Mouse (Mus musculus) urinary bladder, postnatal 14 days (tissue): Measurements from ENCODE around the gene Slirp.
"Not testable (repeated sequence)": the region's sequence is repeated elsewhere in the genome, so short reads cannot be mapped to it uniquely, and the experiment has no call there.

Experiments used
- DNase-seq: peaks from one replicate; pipeline ENCODE4 v3.0.0; 2021; ENCODE audit warnings: low spot score

Slirp gene

DNA sequence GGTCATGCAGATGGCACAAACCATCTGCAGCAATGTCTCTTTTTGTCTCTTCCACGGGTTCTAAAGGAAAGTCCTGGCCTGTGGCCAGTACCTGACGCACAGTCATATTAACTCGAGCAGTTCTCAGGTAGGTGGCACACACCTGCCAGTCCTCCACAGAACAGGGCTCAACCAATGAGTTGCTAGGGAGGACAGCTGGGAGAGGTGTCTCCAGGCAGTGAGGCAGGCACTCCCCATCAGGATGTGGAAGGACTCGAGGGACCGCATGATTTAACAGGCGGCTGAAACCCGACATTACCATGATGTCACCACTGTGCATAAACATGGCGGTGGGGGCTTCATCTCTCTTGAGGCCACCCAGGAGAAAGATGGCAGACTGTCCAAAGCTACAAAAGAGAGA lies 14.8 kb upstream of the Slirp start:
- no peak for DNase-seq

DNA sequence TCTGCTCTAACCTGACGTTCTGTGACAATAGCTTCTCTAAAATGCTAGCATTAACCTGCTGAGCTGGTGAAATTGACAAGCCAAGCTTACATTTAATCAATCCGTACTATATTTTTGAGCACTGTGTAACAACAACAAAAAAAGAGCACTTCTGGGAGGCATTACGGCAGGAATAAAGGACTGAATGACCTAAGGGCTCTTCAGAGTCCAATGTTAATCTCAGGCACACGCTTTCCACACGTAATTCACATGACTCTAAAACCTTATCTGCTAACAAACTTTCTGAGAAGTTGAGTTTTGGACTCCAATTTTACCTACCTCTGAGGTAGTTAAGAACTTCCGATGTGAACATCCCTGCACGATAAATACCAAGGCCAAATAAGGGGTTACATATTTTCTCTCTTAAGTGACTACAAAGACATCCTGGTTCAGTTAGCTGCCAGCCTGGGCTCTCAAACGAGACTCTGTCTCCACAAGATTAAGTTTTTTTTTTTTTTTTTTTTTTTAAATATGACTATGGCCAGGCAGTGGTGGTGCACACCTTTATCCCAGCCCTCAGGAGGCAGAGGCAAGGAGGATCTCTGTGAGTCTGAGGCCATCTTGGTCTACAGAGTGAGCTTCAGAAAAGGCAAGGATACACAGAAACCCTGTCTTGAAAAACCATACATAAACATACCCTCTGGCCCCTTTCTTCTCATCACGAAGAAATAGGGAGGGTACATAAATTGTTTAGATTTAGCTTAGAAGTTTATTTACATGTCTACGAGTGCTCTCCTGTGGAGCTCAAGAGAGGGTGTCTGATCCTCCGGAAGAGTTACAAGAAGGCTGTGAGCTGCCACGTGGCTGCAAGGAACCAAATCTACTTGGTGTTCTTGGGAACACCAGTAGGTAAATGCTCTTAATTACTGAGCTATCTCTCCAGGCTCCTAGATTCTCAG lies 1.2 kb upstream of the Slirp start:
- no peak for DNase-seq

DNA sequence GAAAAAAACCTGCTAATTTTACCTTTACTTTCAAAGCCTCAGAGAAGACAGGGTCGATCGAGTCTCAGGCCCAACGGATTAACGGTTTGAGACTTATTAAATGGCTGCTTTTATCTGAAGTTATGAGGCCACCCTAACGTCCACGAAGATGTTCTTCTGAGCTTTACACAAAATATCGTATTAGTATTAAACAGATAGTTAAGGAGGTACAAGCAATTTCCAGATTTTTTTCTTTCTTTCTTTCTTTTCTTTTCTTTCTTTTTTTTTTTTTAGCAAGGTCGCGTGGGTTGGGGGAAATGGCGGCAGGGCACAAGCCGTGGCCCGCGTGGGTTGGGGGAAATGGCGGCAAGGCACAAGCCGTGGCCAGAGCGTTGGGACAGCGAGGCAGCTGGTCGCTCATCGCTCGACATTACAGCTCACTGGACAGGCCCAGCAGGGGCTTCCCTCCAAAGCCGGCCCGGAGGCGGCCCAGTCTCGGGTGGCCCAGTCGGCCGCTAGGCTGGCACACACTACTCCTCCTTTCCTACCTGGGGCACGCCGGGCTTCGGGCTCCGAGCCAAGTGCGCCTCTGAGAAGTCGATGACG lies 489 bp upstream of the Slirp start:
- DNase-seq = no peak

DNA sequence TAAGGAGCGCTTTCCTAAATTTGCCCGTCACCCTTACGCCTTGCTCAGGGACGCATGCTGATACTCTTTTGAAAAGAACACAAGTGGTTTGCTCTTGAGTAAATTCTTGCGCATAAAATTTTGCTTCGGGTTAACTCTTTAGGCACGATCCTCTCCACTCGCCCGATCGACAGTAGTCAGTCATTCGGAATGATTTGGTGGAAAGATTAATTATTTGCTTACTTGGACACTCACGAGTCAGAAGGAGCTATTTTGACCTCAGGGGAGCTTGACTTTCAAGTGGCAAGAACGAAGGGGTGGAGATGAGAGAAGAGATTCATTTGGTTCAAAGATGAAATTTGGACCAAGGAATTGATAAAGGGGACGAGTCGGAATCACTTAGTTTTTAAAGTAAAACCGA lies 515 bp downstream of the Slirp start:
- DNase-seq = no peak

DNA sequence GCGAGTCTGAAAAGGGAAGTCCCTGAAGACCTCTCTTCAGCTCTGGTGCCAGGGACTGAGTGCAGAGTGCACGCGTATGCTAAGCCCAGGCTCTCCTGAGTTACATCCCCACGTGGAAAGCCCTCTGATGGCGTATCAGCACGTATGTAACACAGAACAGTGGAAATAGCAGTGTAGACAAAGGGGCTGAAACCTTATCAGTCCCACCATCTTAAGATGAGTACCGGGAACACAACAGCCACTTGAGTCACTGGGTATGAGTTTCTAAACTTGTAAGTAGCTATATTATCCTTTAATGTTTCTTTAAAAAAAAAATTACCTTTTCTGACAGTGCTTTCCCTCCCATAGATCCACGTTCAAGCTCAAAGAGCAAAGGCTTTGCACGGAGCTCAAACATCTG lies 5.8 kb downstream of the Slirp start:
- no peak for DNase-seq

DNA sequence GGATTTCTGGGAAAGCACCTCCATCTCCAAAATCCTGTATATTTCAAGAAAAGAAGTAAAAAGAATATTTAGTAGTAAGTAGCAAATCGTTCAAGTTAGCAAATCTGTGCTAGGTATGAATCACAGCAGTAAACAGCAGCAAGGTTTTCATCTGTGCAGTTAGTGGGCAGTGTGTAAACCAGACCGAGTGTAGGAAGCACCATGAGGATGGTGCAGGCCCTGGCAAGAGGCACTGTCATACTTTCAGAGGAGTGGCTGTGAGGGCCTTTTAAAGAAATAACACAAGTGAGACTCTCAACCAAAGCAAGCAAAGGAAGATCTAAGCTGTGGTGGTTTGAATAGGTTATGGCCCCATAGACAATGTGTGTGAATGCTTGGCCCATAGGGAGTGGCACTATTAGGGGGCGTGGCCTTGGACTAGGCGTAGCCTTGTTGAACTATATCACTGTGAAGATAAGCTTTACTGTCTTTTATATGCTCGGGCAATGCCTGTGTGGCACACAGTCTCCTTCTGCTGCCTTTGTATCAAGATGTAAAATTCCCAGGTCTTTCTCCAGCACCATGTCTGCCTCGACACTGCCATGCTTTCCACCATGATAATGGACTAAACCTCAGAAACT lies 21.1 kb downstream of the Slirp start:
- no peak for DNase-seq

DNA sequence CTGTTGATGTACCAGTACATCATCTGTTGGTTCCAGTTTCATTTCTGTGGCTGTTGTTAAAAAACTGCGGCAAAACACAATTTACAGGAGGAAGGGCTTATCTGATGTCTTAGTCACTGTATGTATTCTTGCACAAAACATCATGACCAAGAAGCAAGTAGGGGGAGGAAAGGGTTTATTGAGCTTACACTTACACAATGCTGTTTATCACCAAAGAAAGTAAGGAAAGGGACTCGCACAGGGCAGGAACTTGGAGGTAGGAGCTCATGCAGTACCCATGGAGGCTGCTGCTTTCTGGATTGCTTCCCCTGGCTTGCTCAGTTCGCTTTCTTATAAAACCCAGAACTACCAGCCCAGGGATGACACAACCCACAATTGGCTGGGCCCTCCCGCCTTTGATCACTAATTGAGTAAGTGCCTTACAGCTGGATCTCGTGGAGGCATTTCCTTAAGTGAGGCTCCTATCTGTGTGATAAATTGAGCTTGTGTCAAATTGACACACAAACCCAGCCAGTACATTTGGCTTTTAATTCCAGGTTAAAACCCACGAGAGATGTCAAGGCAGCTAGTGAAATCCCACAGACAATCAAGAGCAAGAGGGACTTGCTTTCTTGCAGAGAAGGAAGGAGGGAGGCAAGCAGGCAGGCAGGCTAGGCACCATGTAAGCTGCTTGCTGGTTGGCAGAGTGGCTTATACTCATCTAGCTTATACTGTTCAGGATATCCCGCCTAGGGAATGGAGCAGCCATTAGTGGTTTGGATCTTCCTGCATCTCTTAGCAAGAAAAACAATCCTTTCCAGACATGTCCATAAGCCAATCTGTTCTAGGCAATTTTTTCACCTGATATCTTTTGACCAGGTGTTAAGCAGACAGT lies 26.8 kb downstream of the Slirp start:
- no peak for DNase-seq

DNA sequence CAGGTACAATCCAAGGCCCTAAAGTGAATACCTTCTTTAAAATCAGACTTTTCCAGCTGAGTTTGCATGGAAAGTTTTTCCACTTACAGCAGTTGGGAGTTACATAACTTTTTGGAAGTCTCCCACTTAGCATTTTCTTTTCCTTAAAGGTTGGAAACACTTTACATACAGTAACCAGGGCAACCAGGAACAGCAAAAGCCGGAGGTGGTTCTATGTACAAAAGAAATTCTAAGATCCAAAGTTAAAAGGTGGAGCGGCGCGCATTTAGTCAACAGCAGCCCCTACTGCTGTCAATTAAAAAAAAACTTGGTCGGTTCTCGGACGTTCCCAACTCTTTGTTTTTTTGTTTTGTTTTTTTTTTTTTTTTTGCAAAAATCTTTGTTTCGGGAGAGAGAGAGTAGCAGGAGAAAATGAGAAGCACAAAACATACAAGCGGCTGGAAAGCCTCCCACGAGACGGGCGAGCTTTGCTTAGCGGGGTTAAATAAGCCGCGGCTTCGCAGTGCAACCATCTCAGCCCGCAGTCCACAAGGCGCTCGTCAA lies 27.8 kb downstream of the Slirp start:
- DNase-seq = no peak

DNA sequence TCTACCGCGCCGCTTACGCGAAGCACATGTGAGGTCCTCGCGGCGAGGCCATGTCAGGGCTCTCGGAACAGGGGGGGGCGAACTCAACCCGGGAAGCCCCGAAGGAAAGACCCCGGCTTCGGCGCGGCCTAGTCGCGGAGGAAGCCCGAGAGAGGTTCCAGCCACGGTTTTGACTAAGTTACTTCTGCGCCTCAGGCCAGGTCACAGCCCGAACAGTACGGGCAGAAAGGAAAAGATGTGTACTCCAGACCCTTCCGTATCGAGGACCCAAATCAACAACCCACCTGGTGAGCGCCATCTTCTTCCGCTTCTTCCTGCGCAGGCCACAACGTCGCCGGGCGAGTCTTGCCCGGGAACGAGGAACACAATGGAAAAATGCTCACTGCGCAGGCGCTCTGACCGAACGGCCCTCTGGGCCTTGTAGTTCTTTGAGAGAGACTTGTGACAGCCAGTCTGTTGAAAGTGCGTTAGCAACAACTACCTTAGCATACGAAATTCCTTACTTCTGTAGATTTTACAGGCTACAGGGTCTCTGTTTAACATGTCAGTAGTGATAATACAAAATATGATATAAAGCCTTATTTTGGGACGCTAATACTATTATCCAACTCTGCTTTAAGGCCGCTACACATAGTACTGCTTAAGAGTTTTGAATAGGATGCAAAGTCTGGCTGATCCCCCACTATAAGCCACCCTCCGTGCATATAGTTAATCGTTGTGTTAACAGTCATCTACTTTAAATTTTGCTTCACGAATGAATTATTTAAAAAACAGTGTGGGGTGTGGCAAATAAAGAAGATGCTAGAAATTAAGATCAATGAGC lies 28.5 kb downstream of the Slirp start, which contains the start of gene Snw1:
Gene Snw1, minus strand, starts transcription at position 311 of the 823 bp plus-strand sequence.
- DNase-seq = peak; percentile 94

DNA sequence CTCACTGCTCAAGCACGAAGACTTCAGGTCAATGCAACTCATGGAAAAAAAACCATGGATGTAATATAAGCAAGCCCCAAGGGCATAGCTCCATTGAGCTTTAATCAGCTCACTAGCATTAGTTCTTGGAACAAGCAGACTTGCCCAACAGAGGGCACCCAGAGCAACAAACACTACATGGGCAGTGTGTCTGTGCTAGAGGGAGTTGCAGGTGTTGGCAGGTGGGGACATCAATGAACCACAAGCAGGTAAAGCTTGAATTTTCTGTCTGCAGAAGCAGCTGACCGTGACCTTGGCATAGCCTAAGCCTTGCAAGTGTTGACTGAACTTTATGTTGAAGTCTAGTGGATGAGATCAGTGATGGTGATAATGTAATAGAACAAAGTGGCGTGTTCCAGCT lies 31.1 kb downstream of the Slirp start:
- no peak for DNase-seq

DNA sequence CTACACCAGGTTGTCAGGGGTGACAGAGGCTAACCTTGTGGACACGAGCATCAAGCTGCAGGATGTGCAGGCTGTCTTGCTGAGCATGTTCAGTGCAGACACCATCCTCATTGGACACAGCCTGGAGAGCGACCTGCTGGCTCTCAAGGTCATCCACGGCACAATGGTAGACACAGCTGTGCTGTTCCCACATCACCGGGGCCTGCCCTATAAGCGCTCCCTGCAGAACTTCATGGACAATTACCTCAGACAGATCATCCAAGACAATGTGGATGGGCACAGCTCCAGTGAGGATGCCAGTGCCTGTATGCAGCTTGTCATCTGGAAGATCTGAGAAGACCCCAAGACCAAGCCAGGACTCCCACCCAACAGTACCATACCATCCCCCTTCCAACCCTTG lies 38.8 kb downstream of the Slirp start:
- DNase-seq = not testable (repeated sequence)

DNA sequence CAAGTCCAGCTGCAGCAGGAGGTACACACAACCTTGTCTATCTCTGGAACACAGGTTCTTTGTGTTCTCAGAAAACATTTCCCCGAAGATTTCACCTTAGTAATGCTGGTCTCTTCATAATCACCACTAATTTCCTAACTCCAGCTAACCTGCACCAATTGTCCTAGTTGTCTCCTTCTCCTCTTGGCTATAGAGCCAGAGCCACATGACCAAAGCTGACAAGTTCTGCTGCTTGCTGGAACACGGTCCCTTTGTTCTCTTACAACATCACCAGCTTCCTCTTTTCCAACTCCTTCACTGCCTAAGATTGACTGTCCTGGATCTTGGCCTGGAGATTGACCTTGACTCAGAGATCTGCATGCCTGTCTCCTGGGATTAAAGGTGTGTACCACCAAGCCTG lies 45.0 kb downstream of the Slirp start:
- not testable (repeated sequence) for DNase-seq

DNA sequence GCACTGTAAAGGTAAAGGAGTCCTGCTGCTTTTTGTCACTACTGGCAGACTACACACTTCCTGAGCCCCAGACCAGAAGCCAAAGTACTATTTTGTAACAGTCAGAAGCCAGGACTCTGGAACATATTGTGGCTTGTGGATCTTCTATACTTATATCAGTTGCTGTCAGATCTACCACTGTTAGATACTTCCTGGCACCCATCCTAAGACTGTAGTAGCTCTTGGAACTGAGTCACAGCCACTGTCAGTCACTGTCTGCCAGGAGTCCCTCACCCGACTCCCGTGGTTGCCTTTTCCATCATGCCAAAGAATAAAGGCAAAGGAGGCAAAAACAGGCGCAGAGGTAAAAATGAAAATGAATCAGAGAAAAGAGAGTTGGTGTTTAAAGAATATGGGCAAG lies 50.7 kb downstream of the Slirp start, which contains the start of gene Gm5788:
Gene Gm5788, plus strand, starts transcription at position 301 of the 400 bp plus-strand sequence.
- not testable (repeated sequence) for DNase-seq
